Mouse (Mus musculus) stomach, embryonic 14.5 days (tissue): ENCODE data around the gene Rarres2. TPM values are rescaled to one million over a fixed set of nuclear protein-coding genes. Genes with fewer than 3 reads are reported as not detected.
A peak's percentile ranks its signal among the peaks of the same experiment; 100 is the strongest.

Experiments used
- ATAC-seq: fragments of 200-750 bp; cut with Nextera tagmentation; 2 replicates; pipeline ENCODE4 v1.8.0; 2017; ENCODE audit warnings: low read depth, moderate TSS enrichment; ENCODE audit not compliant: insufficient number of reproducible peaks, insufficient read depth, low FRiP score
- H3K27ac ChIP-seq: fragments of 300-500 bp; sonication (generic); 2 replicates; pipeline ENCODE4 v1.5.1; 2014; ENCODE audit warnings: mild to moderate bottlenecking, low read length, moderate library complexity, mixed read lengths
- H3K27me3 ChIP-seq: fragments of 300-500 bp; sonication (generic); 2 replicates; pipeline ENCODE4 v1.6.1; 2014; ENCODE audit warnings: low read length, control low read depth, mixed read lengths; ENCODE audit not compliant: control insufficient read depth, insufficient read depth
- H3K36me3 ChIP-seq: fragments of 300-500 bp; sonication (generic); 2 replicates; pipeline ENCODE4 v1.6.1; 2014; ENCODE audit warnings: mild to moderate bottlenecking, control low read depth, low read length, moderate library complexity, mixed read lengths; ENCODE audit not compliant: control insufficient read depth, insufficient read depth
- H3K4me1 ChIP-seq: fragments of 300-500 bp; sonication (generic); 2 replicates; pipeline ENCODE4 v1.6.1; 2014; ENCODE audit warnings: low read length, control low read depth, mixed read lengths; ENCODE audit not compliant: control insufficient read depth, insufficient read depth
- H3K4me2 ChIP-seq: fragments of 300-500 bp; sonication (generic); replicated peaks from 2 replicates; pipeline ENCODE4 v1.6.1; 2014; ENCODE audit warnings: low read depth, low read length, control low read depth
- H3K4me3 ChIP-seq: fragments of 300-500 bp; sonication (generic); 2 replicates; pipeline ENCODE4 v1.5.1; 2014; ENCODE audit warnings: low read depth, low read length, control low read depth
- H3K9ac ChIP-seq: fragments of 300-500 bp; sonication (generic); replicated peaks from 2 replicates; pipeline ENCODE4 v1.6.1; 2014; ENCODE audit warnings: low read depth, mild to moderate bottlenecking, control low read depth, low read length, moderate library complexity, mixed read lengths
- H3K9me3 ChIP-seq: fragments of 300-500 bp; sonication (generic); 2 replicates; pipeline ENCODE4 v1.6.1; 2016; ENCODE audit warnings: low read depth, low read length, control low read depth; ENCODE audit not compliant: control insufficient read depth
- WGBS: fragments of 180-500 bp; shearing (Covaris S2); extraction: QIAGEN DNeasy Blood & Tissue Kit; methylation state at CpG from one replicate; pipeline ENCODE4 v1.1.7; 2014; 5-methylcytosine and 5-hydroxymethylcytosine counted together
- polyA plus RNA-seq: library from polyadenylated mRNA; unstranded; fragments of >200 nt; fragmentation: Nextera tagmentation; extraction: Ambion mirVana; gene quantifications from 2 replicates; pipeline ENCODE4 v1.2.1, GENCODE M21; 2014

Rarres2 gene
- polyA plus RNA-seq, 1 experiment from 2014 or later: 91.1 TPM

DNA sequence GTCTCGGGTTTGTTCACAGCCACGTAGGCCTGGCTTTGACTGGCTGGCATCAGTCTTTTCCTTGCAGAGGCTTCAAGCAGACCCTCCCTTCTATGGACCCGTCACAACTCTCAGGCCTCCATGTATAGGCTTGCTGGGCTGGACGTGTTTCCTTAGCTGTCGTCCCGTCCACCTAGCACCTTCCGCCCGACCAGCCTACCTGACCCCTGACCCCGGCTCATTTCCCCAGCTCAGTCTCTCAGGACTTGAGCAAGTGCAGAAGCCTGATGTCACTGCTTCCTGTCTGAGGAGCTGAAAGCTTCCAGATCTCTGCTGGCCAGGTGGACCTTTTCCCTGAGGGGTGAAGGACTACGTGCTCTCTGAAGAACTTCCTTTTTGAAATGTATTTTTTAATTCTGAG lies 691 bp upstream of the Rarres2 start:
- Histone ChIP-seq H3K9me3 (no peaks in the 10 kb centered on the region), H3K4me3 (no peak overlapping the region), H3K36me3 (no peaks in the 10 kb centered on the region), H3K4me1 (peaks cover 35% of the 10 kb centered on the region; the same call in 1 of the 2 replicates), H3K4me2 (no peak overlapping the region), H3K9ac (no peak overlapping the region), H3K27ac (peak overlapping the region; percentile 53; the same call in 1 of the 2 replicates), H3K27me3 (no peaks in the 10 kb centered on the region)
- peak; percentile 57; the same call in 1 of the 2 replicates for ATAC-seq
- WGBS: 29% methylated on average over 10 of the region's 10 CpGs

DNA sequence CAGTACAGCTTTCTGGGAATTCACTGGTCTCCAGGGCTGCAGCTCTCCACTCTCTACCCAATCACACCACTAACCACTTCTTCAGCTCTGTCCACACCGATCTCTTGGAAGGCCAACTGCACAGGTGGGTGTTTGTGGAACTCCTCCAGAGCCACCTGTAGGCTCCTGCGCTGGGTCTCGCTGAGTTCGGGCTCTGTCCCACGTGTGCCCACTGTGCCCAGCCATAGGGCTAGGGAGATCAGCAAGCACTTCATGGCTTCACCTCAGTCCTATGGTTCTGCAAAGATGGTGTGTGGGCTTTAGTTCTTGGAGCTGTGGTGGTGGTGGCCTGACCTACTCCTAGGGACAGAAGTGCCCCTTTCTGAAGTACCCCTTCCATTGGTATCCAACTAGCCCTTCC lies 575 bp downstream of the Rarres2 start:
- 95% methylated on average over 5 of the region's 5 CpGs for WGBS
- Histone ChIP-seq H3K27me3 (no peaks in the 10 kb centered on the region), H3K27ac (peak overlapping the region; percentile 53), H3K4me1 (peaks cover 33% of the 10 kb centered on the region; the same call in 1 of the 2 replicates), H3K9me3 (no peaks in the 10 kb centered on the region), H3K4me2 (peak overlapping the region; percentile 39), H3K4me3 (peak overlapping the region; percentile 13; the same call in 1 of the 2 replicates), H3K36me3 (no peaks in the 10 kb centered on the region), H3K9ac (no peak overlapping the region)
- ATAC-seq: no peak

GRCm38 (mm10) chr6:48569065-48569807 lies 3.4 kb downstream of the Rarres2 start:
- Histone ChIP-seq H3K9me3 (no peaks in the 10 kb centered on the region), H3K4me3 (no peak overlapping the region), H3K27ac (no peak overlapping the region), H3K4me2 (no peak overlapping the region), H3K36me3 (no peaks in the 10 kb centered on the region), H3K9ac (no peak overlapping the region), H3K4me1 (peaks cover 39% of the 10 kb centered on the region; the same call in 1 of the 2 replicates), H3K27me3 (no peaks in the 10 kb centered on the region)
- WGBS: 62% methylated on average over 8 of the region's 8 CpGs
- ATAC-seq: no peak

- Histone ChIP-seq H3K9me3 (no peaks in the 10 kb centered on the region), H3K4me3 (no peak overlapping the region), H3K27me3 (no peaks in the 10 kb centered on the region), H3K9ac (no peak overlapping the region), H3K36me3 (no peaks in the 10 kb centered on the region), H3K4me2 (no peak overlapping the region), H3K27ac (peak overlapping the region; percentile 44; the same call in 1 of the 2 replicates), H3K4me1 (peaks cover 38% of the 10 kb centered on the region; the same call in 1 of the 2 replicates)
- WGBS: 60% methylated on average over 21 of the region's 21 CpGs
- no peak for ATAC-seq
These were observed 4.3 kb downstream of the Rarres2 start for GRCm38 (mm10) chr6:48568036-48568984.

- Histone ChIP-seq H3K4me2 (no peak overlapping the region), H3K27me3 (no peaks in the 10 kb centered on the region), H3K4me1 (peaks cover 22% of the 10 kb centered on the region; the same call in 1 of the 2 replicates), H3K27ac (no peak overlapping the region; the same call in 1 of the 2 replicates), H3K4me3 (no peak overlapping the region), H3K36me3 (no peaks in the 10 kb centered on the region), H3K9me3 (no peaks in the 10 kb centered on the region), H3K9ac (no peak overlapping the region)
- ATAC-seq: peak; percentile 33; the same call in 1 of the 2 replicates
- 20% methylated on average over 5 of the region's 5 CpGs for WGBS
These were observed 6.3 kb downstream of the Rarres2 start for GRCm38 (mm10) chr6:48566312-48566711.

- no peaks in the 10 kb centered on the region for H3K36me3 ChIP-seq
- H3K4me3 ChIP-seq: no peak overlapping the region
- H3K9ac ChIP-seq: no peak overlapping the region
- no peaks in the 10 kb centered on the region for H3K9me3 ChIP-seq
- no peaks in the 10 kb centered on the region for H3K27me3 ChIP-seq
- no peak overlapping the region for H3K4me2 ChIP-seq
- ATAC-seq: no peak
- H3K27ac ChIP-seq: peak overlapping the region; percentile 48; the same call in 1 of the 2 replicates
- WGBS: 77% methylated on average over 4 of the region's 4 CpGs
- peaks cover 21% of the 10 kb centered on the region; the same call in 1 of the 2 replicates for H3K4me1 ChIP-seq
These were observed 6.8 kb downstream of the Rarres2 start for GRCm38 (mm10) chr6:48565693-48566310.

DNA sequence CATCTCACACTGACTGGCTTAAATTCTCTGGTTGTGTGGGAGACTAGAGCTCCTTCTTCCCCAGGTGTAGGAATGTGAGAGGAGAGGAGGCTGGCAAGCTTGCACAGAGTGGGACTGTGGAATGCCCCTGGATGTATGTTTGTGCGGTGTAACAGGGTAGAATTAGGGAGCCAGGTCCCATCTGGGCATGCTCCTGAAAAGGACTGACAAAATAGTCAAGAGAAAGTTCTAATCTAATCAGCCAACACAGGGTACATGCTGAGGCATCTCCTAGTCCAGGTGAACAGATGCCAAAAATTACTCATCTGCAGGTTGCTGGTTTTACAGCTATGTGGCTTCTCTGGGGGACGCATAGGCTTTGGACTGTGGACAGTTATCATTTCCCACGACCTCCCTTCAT lies 16.6 kb downstream of the Rarres2 start:
- Histone ChIP-seq H3K4me3 (no peak overlapping the region), H3K27ac (no peak overlapping the region; the same call in 1 of the 2 replicates)

More for the DNA sequence above, 16.6 kb downstream of the Rarres2 start:
- H3K4me1 ChIP-seq: no peaks in the 10 kb centered on the region
- ATAC-seq: no peak
- H3K36me3 ChIP-seq: no peaks in the 10 kb centered on the region
- H3K9me3 ChIP-seq: no peaks in the 10 kb centered on the region
- no peak overlapping the region for H3K4me2 ChIP-seq
- H3K27me3 ChIP-seq: no peaks in the 10 kb centered on the region
- WGBS: 84% methylated on average over 3 of the region's 3 CpGs
- no peak overlapping the region for H3K9ac ChIP-seq
